Mouse (Mus musculus): ENCODE measurements around the gene Ubxn11. TPM values are rescaled to one million over a fixed set of nuclear protein-coding genes. Genes with fewer than 3 reads are reported as not detected.

Gene Ubxn11
- total RNA-seq, 2 experiments from 2014 or later = 1.1 to 1.5 TPM

Other genes starting within 250 kb of the Ubxn11 start
- 1 to 10 TPM; 5.4 to 6.3 TPM for gene Rps6ka1, start 214.8 kb upstream of the Ubxn11 start, total RNA-seq (2021)
- 100 to 1,000 TPM; 104 to 120 TPM for gene Hmgn2, start 133.9 kb upstream of the Ubxn11 start, total RNA-seq (2021)
- 10 to 100 TPM; 26.4 to 30.1 TPM for gene Dhdds, start 101.7 kb upstream of the Ubxn11 start, total RNA-seq (2021)
- gene Lin28a, start 83.7 kb upstream of the Ubxn11 start, total RNA-seq (2021) = not detected
- not detected for gene Zfp683, start 48.7 kb upstream of the Ubxn11 start, total RNA-seq (2021)
- not detected for gene Crybg2, start 41.8 kb upstream of the Ubxn11 start, total RNA-seq (2021)
- 1 to 10 TPM; 3.6 to 4.5 TPM for gene Cd52, start 7.5 kb upstream of the Ubxn11 start, total RNA-seq (2021)
- 10 to 100 TPM; 38.8 to 41.8 TPM for gene Sh3bgrl3, start 26.2 kb downstream of the Ubxn11 start, total RNA-seq (2021)
- gene Cep85, start 84.5 kb downstream of the Ubxn11 start, total RNA-seq (2021) = 10 to 100 TPM; 45.4 to 46.9 TPM
- not detected for gene Gm7534, start 100.4 kb downstream of the Ubxn11 start, total RNA-seq (2021)
- not detected for gene Catsper4, start 124.8 kb downstream of the Ubxn11 start, total RNA-seq (2021)
- 1 to 10 TPM; 2.9 to 3.0 TPM for gene Cnksr1, start 135.8 kb downstream of the Ubxn11 start, total RNA-seq (2021)
- not detected for gene E130218I03Rik, start 141.1 kb downstream of the Ubxn11 start, total RNA-seq (2021)
- gene Zfp593, start 143.0 kb downstream of the Ubxn11 start, total RNA-seq (2021) = 1 to 10 TPM; 3.1 to 3.2 TPM
- gene Gm30191, start 144.4 kb downstream of the Ubxn11 start, total RNA-seq (2021) = not detected
- 1 to 10 TPM; 6.0 to 7.6 TPM for gene Grrp1, start 151.5 kb downstream of the Ubxn11 start, total RNA-seq (2021)
- 1 to 10 TPM; 5.8 to 8.4 TPM for gene Pdik1l, start 185.3 kb downstream of the Ubxn11 start, total RNA-seq (2021)
- gene Trim63, start 212.6 kb downstream of the Ubxn11 start, total RNA-seq (2021) = 100 to 1,000 TPM; 215 to 229 TPM
- gene Slc30a2, start 240.6 kb downstream of the Ubxn11 start, total RNA-seq (2021) = under 1 TPM; 0.31 to 0.36 TPM